Mouse (Mus musculus) left cerebral cortex, postnatal 14 days (tissue): Measurements from ENCODE around the gene Prpf19. TPM values are rescaled to one million over a fixed set of nuclear protein-coding genes. Genes with fewer than 3 reads are reported as not detected.

Source experiments
- DNase-seq, 2 experiments: peaks; one replicate each; pipeline ENCODE4 v3.0.0; 2021 to 2022; ENCODE audit warnings: low spot score in 2 of 2, mixed read lengths in 1 of 2
- intact Hi-C: fragments of 180-260 bp; cut with DNase I; formaldehyde crosslinking; loops from one replicate; pipeline ENCODE4 v1.15.1; 2025
- total RNA-seq, 2 experiments: library from RNA; stranded (reverse); gene quantifications; 2 replicates each; pipeline ENCODE4 v1.2.3; 2021

Gene Prpf19
- total RNA-seq, 2 experiments from 2014 or later: 185 to 190 TPM

DNA sequence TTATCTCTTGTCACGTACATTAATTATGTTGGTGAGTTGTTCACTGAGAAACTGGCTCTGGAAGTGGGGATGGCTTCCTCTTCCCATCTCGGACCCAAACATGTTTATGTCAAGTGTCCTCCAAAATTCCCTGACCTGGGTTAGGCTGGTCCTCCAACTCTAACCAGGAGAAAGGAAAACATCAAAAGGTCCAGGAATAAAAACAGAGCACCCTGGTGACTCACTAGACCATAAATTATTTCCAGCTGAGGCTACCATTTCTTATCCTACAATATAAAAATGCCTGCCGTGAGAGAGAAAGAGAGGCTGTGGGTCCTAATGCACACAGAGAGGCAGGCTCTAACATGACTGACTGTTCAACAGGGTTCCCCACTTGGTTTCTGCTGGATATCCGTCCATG lies 29.2 kb downstream of the Prpf19 start:
- intact Hi-C loops: no loop called here
- no peak for DNase-seq

DNA sequence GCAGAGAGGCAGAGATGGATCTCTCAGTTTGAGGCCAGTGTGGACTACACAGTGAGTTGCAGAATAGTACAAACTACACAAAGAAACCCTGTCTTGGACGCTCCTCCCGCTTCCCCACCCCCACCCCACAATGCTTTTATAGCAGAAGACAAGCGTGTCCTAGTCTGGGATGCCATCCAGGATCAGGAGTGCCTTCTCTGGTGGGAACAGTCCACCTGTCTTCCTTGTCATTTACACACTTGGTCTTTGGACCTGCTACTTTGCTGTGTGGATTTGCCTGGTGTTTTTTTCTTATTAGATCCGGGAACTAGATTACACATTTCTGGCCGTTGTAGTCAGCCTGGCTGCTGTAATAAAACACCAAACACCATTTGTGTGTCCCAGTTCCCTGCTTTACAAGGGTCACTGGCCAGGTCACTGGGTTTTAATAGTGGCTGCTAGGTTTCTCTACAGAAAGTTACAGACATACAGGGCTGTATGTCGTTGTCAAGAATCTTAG lies 31.1 kb downstream of the Prpf19 start:
- intact Hi-C loops: no loop called here
- DNase-seq: no peak

DNA sequence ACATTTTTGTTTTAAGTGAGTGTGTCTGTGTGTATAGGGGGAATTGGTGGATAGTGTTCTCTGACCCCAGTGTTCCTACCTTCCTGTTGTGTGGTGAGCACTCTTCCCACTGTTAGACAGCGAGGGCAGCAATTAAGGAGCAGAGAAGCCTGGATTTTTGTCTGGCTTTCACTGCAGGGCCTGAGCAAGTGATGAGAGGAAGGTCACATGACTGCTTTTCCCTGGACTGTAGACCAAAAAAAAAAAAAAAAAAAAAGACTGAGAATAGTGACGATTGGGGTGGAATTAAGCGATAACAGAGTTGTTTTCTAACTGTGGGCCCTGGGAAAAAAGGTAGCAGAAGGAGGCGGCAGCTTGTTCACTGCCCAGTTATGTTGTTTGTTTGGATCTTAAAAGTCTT lies 31.6 kb downstream of the Prpf19 start:
- DNase-seq: no peak
- intact Hi-C loops: no loop called here

DNA sequence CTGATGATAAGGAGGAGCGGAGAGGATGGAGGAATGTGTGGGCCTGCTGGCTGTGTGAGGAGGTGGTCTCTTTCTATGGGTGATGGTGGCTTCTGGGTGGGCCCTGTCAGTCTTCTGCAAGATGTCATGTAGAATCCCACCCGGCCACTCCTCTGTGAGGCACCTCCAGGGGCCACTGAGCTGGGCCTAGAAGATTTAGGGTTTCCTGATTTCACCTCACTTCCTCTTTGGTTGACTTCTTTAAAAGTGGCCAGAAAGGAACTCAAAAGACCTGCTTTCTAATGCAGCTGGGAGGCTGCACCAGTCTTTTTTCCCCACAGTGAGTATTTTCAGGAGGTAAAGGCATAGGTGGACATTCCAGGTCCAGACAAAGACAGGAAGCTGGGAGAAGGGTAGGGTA lies 35.6 kb downstream of the Prpf19 start:
- intact Hi-C loops: no loop called here
- DNase-seq: no peak

DNA sequence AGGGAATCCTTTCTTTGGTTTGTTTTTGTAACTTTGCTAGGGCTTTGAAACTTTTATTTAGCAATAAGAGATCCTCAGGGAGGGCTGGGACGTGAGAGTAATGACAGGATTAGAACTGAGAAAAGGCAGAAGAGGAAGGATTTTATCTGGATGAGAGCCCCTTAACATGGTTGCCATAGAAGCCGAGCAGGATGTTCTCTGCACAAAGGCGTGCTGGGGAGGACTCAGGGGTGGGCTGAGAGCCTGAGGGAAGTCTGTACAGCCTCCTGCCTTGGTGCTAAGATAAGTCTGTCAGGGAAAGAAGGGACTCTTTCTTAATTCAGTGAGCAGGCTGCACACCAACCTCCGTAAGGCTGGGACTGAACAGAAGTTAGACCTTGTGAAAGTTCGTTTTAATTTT lies 40.0 kb downstream of the Prpf19 start:
- intact Hi-C loops: no loop called here
- DNase-seq: peak; percentile 40 to 41

DNA sequence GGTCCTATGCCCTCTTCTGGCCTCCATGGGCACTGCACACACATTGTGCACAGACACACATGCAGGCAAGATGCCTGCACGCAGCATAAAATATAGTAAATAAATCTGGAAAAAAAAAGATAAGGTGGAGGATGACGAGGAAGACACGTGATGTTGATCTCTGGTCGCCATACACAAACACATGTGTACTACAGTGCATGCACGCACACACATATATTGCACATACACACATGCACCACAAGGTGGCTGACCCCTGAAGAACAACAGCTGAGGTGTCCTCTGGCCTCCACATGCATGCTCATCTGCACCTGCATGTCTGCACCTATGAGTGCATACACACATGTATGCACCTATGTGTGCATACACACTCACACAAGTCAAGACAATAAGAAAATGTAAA lies 41.0 kb downstream of the Prpf19 start:
- intact Hi-C loops: no loop called here
- DNase-seq: no peak

DNA sequence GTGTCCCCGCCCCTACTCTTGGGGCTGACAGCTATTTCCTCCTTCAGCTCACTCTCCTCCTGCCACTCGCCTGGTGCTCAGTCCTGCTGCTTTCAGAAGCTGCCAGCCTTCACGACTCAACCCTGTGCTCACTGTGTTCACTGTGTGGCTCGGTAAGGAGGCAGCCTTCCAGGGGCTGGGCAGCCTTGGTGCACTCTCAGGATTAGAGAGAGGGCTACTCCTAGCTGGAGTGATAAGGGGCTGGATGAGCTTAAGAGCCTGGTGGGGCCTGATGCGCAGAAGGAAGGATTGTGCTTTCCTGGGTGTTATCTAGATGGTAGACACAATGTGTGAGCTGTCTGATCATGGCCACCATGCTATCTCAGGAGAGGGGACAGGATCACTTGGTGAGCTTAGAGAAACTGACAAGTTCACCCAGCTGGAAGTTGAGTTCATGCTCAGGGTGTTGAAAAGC lies 42.1 kb downstream of the Prpf19 start, which contains the start of gene Ptgdr2:
Ptgdr2 (plus strand) TSS at position 51 of the 454 bp plus-strand sequence.
- DNase-seq: no peak
- intact Hi-C loops: no loop called here

DNA sequence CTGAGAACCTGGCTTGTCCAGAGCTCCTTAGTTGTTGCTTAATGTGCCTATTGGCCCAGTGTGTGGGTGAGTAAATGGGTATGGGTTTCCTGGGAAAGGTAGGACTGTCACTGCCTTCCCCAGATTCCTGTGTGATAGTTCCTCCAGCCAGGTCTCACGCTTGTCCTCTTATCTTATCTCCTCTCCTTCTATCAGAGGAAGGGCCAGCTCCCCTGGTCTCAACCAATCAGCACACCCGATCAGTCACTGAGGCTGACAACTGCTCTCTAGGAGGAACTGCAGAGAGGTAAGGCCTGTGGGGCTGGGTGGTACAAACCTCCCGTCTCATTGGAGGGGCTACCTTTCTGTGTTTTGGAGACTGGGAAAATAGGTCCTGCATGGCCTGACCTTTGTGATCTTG lies 43.7 kb downstream of the Prpf19 start:
- intact Hi-C loops: no loop called here
- DNase-seq: no peak

DNA sequence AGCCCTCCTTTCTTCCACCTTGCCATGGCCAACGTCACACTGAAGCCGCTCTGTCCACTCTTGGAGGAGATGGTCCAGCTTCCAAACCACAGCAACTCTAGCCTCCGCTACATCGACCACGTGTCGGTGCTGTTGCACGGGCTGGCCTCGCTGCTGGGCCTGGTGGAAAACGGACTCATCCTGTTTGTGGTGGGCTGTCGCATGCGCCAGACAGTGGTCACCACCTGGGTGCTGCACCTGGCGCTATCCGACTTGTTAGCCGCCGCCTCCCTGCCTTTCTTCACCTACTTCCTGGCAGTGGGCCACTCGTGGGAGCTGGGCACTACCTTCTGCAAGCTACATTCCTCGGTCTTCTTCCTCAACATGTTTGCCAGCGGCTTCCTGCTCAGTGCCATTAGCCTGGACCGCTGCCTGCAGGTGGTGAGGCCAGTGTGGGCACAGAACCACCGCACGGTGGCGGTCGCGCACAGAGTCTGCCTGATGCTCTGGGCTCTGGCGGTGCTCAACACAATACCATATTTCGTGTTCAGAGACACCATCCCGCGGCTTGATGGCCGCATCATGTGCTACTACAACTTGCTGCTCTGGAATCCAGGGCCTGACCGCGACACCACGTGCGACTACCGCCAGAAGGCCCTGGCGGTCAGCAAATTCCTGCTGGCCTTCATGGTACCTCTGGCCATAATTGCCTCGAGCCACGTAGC lies 45.2 kb downstream of the Prpf19 start:
- intact Hi-C loops: loop anchor here (5.0 kb wide), 1 partner anchor 43 kb away; the partner anchor contains the start of gene Prpf19

DNA sequence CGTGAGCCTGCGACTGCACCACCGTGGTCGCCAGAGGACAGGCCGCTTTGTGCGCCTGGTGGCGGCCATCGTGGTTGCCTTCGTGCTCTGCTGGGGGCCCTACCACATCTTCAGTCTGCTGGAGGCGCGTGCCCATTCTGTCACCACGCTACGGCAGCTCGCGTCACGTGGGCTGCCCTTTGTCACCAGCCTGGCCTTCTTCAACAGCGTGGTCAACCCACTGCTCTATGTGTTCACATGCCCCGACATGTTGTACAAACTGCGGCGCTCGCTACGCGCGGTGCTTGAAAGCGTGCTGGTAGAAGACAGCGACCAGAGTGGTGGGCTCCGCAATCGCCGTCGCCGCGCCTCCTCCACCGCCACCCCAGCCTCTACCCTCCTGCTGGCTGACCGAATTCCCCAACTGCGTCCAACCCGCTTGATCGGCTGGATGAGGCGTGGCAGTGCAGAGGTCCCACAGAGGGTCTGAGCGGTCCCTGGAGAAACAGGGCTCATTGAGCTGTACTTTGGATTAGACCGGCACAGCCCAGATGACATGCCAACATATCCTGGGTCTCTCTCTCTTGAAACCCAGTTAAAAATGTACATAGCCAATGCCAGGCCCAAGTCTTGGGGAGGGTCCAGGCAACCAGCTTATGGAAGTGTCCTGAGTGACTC lies 45.9 kb downstream of the Prpf19 start:
- DNase-seq: peak in 1 of 2 experiments; percentile 15
- intact Hi-C loops: loop anchor here (5.0 kb wide), 1 partner anchor 44 kb away; the partner anchor contains the start of gene Prpf19

More for the DNA sequence above, 45.2 kb downstream of the Prpf19 start:
- peak; percentile 74 for DNase-seq

DNA sequence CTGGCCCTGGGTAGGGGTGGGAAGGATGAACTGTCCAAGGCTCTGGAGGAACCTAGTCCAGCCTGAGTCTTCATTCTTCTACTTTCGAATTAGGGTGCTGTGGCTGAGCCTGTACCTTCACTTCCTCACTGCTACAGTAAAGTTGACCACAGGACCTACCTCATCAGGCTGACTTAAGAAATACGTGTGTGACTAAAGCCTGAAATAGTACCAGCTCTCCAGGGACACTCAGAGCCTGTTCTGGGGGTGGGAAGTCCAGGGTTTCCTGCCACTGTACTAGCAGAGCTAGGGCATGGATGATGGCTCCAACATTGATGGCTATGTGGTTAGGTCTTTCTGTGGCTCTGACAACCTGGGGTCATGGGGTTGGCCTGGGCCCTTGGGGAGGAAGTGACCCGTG lies 48.9 kb downstream of the Prpf19 start:
- intact Hi-C loops: loop anchor here (5.0 kb wide), 1 partner anchor 47 kb away; the partner anchor contains the start of gene Prpf19
- no peak for DNase-seq

DNA sequence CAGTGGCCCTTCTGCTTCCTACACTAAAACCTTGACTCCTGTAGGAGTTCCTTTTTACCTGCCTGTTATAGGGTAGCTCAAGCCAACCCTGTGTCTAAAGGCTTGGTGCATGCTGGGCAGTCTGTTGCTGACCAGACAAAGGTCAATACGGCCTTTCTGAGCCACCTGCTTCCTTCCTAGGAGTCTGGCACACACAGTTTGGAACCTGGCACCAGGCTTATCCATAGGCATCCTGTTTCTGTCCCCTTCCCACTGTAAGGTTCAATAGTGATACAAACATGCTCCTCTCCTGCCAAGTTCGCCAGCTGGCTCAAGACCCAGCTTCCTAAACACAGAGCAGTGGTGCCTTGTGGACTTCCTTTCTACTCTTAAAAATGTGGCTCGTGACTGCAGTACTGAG lies 51.5 kb downstream of the Prpf19 start:
- intact Hi-C loops: loop anchor here (5.0 kb wide), 1 partner anchor 39 kb away; no protein-coding TSS in a partner anchor

DNA sequence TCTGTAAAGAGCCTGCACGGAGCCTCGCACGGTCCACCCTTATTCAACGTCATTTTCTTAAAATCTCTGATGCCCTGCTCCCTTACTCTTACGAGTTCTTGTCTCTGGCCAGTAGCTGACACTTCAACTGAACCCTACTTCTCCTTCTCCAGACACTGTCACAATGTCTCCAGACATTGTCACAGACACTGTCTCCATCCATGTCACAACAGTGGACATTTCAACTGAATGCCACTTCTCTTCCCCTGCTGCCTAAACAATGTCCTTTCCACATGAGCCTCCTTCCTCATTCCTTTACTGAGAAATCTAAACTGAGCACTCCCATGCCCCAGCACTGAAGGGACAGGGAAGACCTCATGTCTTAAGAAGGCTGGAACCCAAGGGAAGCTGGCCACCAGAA lies 52.2 kb downstream of the Prpf19 start:
- DNase-seq: no peak
- intact Hi-C loops: loop anchor here (5.0 kb wide), 1 partner anchor 40 kb away; no protein-coding TSS in a partner anchor

More for the DNA sequence above, 51.5 kb downstream of the Prpf19 start:
- DNase-seq: no peak

DNA sequence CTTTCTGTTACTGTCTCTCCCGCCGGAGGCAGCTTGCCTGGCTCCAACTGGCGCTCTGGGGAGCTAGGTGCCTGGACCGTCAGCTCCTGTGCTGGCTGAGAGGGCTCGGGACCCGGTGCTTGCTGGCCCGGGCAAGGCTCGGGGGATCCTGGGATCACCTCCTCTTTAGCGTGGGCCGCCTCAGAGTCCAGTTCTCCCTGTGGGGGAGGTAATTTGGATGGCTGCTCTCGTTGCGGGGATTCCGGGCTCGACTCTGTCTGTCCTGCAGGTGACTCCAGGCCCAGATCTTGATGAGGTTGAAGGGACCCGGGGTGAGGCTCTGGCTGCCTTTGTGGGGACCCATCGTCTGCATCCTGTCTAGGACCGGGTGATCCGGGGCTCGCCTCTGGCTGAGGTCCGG lies 53.4 kb downstream of the Prpf19 start:
- no peak for DNase-seq
- intact Hi-C loops: loop anchor here (5.0 kb wide), 1 partner anchor 41 kb away; no protein-coding TSS in a partner anchor

DNA sequence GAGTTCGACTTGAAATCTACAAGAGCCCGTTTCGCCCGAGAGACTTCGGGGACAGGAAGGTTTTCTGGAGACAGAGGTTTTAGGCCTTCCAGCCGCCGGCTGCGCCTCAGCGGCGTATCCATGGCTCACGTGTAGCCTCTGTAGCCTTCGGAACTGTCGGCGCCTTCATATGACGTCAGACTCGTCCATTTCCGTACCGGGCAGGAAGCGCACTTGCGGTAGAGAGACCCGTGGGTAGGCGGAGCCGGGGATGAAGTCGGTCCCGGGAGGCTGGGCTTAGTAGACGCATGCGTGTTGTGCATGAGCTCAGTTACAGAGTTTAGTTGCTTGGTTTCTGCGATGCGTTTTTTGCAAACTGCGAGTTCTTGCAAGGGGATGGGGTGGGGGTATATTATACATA lies 54.1 kb downstream of the Prpf19 start, which contains the start of gene Ccdc86:
Ccdc86 (minus strand) TSS at position 155 of the 400 bp plus-strand sequence.
- intact Hi-C loops: loop anchor here (5.0 kb wide), 1 partner anchor 42 kb away; no protein-coding TSS in a partner anchor
- peak; percentile 98 for DNase-seq

DNA sequence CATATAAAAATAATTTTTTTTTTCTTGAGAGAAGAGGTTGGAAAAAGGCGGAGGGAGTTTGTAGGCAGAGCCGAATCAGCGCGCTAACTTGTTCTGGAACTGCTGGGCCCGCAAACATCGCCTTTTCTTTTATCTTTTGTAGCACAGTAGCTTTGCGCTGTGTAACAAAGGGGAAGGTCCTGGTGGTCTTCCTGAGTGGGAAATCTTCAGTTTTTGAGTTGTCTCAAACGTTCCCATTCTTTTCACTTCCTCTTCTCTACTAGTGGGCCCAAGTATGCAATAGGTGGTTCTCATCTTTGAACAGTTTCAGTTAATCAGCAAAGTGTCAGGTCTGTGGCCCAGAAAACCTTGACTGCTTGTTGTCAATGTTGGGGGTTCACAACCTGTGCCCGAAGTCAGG lies 54.5 kb downstream of the Prpf19 start:
- intact Hi-C loops: loop anchor here (5.0 kb wide), 1 partner anchor 42 kb away; no protein-coding TSS in a partner anchor

DNA sequence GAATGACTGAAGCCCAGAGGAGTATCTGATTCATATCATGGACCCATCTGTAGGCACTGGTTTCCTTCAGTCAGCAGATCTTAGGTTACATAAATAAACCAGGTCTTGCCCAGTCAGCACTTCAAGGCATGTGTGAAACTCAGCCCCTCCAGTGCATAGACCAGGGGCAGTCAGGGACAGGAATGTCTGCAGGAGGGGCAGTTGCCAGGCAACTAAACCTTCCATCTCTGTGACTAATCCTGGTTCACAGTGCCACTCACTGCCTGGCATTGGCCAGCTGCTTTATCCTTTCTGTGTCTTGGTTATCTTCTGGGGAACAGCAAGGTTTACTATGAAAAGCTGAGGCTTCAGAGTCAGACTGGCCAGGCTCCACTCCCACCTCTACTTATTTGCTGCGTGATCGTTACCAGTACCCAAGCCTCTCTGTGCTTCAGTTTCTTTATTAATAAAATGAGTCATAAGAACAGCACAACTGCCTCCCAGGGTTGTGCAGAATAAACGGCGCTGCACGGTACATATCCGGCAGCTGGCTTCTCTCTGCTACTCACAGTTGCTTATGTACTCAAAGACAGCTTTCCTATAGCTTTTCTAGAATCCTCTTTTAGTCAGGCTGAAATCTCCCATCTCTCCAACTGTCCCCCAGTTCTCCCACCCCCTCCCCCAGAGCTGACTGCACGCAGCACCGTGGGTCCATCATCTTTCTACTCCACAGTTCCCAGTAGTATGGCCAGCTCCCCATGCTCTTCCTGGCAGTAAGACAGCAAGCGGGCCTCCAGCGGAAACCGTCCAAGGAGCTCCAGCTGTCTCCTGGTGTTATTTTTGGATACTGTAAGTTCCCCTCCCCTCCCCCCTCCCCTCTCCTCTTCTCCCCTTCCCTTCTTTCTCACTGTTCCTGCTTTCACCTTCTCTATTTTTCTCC lies 57.2 kb downstream of the Prpf19 start:
- DNase-seq: peak; percentile 26 to 64
- intact Hi-C loops: loop anchor here (10.0 kb wide), 1 partner anchor 237 kb away; no protein-coding TSS in a partner anchor

More for the DNA sequence above, 54.5 kb downstream of the Prpf19 start:
- peak in 1 of 2 experiments; percentile 20 for DNase-seq
